ENCODE assay signal across 16 mouse cellular contexts in genomic region chr8:88443397-88443796, GRCm38 (mm10).
"Had no signal": no experiment of that assay in that cellular context is flagged by ENCODE, and none has a peak within 500 bp of the region (broad histone marks: within the 10 kb centered on the region; RNA-seq: fewer than 3 reads in every experiment).

No protein-coding gene starts in this region.

- H3K4me3 ChIP-seq: neural tube, embryonic 12.5 days; neural tube, embryonic 13.5 days; neural tube, embryonic 15.5 days; stomach, embryonic 15.5 days had no signal

- H3K4me2 ChIP-seq: neural tube, embryonic 12.5 days; neural tube, embryonic 13.5 days; neural tube, embryonic 15.5 days; stomach, embryonic 15.5 days had no signal

- H3K9me3 ChIP-seq: neural tube, embryonic 12.5 days; neural tube, embryonic 13.5 days; neural tube, embryonic 15.5 days; stomach, embryonic 15.5 days had no signal

- H3K36me3 ChIP-seq: neural tube, embryonic 12.5 days; neural tube, embryonic 13.5 days; neural tube, embryonic 15.5 days; stomach, embryonic 15.5 days had no signal

- DNase-seq: retina, postnatal 1 day; right cerebral cortex, adult 18-20 months; right cerebral cortex, postnatal 14 days; right cerebral cortex, postnatal 25 days; right cerebral cortex, postnatal 4 days; spleen, adult 18-20 months; thymus, adult 18-20 months; thymus, adult 2 months; thymus, postnatal 14 days; thymus, postnatal 25 days; thymus, postnatal 36 days; thymus, postnatal 4 days had no signal

- H3K9ac ChIP-seq: neural tube, embryonic 12.5 days; neural tube, embryonic 13.5 days; neural tube, embryonic 15.5 days; stomach, embryonic 15.5 days had no signal

- H3K27ac ChIP-seq: neural tube, embryonic 12.5 days; neural tube, embryonic 13.5 days; neural tube, embryonic 15.5 days; stomach, embryonic 15.5 days had no signal

- H3K27me3 ChIP-seq: neural tube, embryonic 12.5 days; neural tube, embryonic 13.5 days had no signal
